Mouse (Mus musculus): ENCODE measurements around the gene Uqcc1. TPM values are rescaled to one million over a fixed set of nuclear protein-coding genes. Genes with fewer than 3 reads are reported as not detected.

Gene Uqcc1
- polyA plus RNA-seq (2012; rRNA removed) = 26.5 and 30.0 TPM in 2 replicates

DNA sequence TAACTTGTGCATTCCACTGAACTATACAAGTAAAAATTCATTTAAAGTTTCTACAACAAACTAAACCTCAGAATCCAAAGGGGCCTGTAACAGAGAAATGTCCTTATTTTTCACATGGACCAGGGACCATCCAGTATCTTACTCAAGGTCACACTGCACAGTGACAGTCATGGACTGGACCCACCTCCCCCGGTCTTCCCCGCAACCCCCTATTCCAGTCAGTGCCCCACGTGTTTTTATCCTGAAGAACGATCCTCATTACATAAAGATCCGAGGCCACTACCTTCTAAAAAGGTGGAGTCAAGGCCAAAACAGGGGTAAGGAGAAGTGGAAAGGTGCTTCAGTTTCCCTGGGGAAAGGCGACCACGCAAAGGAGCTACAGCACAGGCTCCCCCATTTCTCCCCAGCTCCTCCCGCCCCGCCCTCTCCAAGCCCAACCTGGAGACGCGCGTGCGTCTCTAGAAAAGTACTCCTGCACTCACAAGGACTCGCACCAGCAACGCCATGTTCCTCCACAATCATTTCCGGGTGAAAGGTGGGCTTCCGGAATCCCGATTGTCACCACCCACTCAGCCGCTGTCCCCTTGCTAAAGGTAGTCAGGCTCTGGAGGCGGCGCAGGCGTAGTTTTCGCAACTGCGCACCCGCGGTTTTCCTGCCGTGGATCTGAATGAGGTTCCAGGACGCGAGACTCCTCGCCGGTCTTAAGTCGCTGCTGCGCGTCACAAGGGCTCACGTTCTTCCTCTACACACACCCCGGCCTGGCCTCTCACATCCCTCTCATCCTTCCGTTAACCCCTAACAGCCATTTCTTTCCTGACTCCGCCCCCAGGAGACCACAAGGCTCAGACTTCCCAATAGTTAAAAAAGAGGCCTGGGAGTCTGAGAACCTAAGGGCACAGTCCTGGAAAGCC, at the start of gene Uqcc1:
TSS of gene Uqcc1 (minus strand) at position 780 of the 912 bp plus-strand sequence.
- H3K36me3 ChIP-seq (ENCODE audit: control insufficient read depth, insufficient read depth, low read length) = no peaks in the 10 kb centered on the region
- TF ChIP-seq POLR2A (IDR thresholded peaks at IDR 0.05; ENCODE audit: control insufficient read depth, extremely low read depth, insufficient read depth, low read length, poor library complexity) = 0 out of 2 replicates have a peak, but pooled peaks have one; percentile 55
- TF ChIP-seq CTCF (IDR thresholded peaks at IDR 0.05; ENCODE audit: borderline replicate concordance, control insufficient read depth, extremely low read depth, insufficient read depth, low read length, poor library complexity) = no peak; the same call in 1 of the 2 replicates
- H3K27me3 ChIP-seq (ENCODE audit: control insufficient read depth, insufficient read depth, low read length) = no peaks in the 10 kb centered on the region
- peak; percentile 92 for DNase-seq
- peaks cover 7% of the 10 kb centered on the region for H3K4me1 ChIP-seq (replicated peaks; ENCODE audit: control insufficient read depth, insufficient read depth, low read length)
- peak within 1 kb of the TSS; percentile 78 for H3K4me3 ChIP-seq (ENCODE audit: control insufficient read depth, insufficient read depth, low read length)
- WGBS = under 1% methylated on average over 38 of the region's 38 CpGs
- H3K27ac ChIP-seq (ENCODE audit: control insufficient read depth, insufficient read depth, low read length) = peak within 1 kb of the TSS; percentile 34; the same call in 1 of the 2 replicates

DNA sequence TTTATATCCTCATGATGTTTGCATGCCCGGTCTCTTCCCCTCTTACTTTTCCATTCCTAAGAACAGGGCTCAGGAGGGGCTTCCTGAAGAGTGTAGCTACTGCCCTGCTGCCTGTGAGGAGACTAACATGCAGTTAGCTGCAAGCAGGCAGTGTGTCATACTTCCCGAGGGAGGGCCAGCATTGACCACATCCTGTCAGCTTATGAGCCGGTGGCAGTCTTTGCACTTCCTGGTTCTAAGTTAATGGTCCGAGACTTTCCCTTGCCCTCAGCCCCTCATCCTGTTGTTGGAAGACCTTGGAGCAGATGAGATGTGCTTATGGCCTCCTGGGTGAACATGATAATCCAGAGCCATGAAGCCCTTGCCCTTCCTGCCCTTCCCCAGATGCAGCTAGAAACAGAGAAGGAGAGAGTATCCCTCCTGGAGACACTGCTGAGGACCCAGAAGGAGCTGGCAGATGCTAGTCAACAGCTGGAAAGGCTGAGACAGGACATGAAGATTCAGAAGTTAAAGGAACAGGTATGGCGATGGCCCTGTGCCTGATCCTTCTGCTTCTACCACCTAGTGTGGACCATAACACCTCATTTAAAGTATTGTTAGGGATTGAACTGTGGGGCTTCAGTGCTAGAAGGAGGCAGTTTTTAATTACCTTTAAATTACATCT, 49.4 kb upstream of the Uqcc1 start:
- Histone ChIP-seq H3K27ac (ENCODE audit: control insufficient read depth, insufficient read depth, low read length) (peak overlapping the region; percentile 84), H3K36me3 (ENCODE audit: control insufficient read depth, insufficient read depth, low read length) (peaks cover 15% of the 10 kb centered on the region), H3K27me3 (ENCODE audit: control insufficient read depth, insufficient read depth, low read length) (no peaks in the 10 kb centered on the region), H3K4me3 (ENCODE audit: control insufficient read depth, insufficient read depth, low read length) (peak overlapping the region; percentile 22), H3K4me1 (replicated peaks; ENCODE audit: control insufficient read depth, insufficient read depth, low read length) (peaks cover 41% of the 10 kb centered on the region)
- 22% methylated on average over 5 of the region's 5 CpGs for WGBS
- TF ChIP-seq CTCF (IDR thresholded peaks at IDR 0.05; ENCODE audit: borderline replicate concordance, control insufficient read depth, extremely low read depth, insufficient read depth, low read length, poor library complexity) (no peak), POLR2A (IDR thresholded peaks at IDR 0.05; ENCODE audit: control insufficient read depth, extremely low read depth, insufficient read depth, low read length, poor library complexity) (0 out of 2 replicates have a peak, but pooled peaks have one; percentile 25)
- peak; percentile 65 for DNase-seq

DNA sequence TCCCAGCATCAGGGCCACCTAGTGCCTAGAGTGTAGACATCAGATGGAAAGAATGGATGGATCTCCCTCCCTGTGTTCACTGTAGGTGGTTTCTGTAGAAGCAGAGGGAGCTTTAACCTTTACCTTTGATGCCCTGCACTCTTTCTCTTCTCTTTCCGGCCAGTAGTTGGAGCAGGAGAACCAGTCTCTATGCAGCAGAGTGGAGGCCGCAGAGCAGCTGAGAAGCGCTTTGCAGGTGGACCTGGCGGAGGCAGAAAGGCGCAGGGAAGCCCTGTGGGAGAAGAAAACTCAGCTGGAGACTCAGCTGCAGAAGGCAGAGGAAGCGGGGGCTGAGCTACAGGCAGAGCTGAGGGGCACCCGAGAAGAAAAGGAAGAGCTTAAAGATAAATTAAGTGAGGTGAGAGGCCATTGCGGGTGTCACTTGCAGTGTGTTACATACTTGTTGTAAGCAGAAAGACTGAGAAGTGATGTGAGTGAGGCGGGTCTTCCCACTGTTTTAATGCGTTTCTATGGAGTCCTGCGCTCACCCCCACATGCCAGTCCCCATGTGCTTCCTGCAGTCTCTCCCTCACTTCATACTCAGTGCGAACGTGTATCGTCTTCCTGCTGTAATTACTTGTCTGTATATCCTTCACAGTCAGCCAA, 44.1 kb upstream of the Uqcc1 start:
- Histone ChIP-seq H3K4me3 (ENCODE audit: control insufficient read depth, insufficient read depth, low read length) (peak overlapping the region; percentile 1; the same call in 1 of the 2 replicates), H3K36me3 (ENCODE audit: control insufficient read depth, insufficient read depth, low read length) (peaks cover 24% of the 10 kb centered on the region), H3K27ac (ENCODE audit: control insufficient read depth, insufficient read depth, low read length) (peak overlapping the region; percentile 82), H3K4me1 (replicated peaks; ENCODE audit: control insufficient read depth, insufficient read depth, low read length) (peaks cover 28% of the 10 kb centered on the region), H3K27me3 (ENCODE audit: control insufficient read depth, insufficient read depth, low read length) (no peaks in the 10 kb centered on the region)
- TF ChIP-seq POLR2A (IDR thresholded peaks at IDR 0.05; ENCODE audit: control insufficient read depth, extremely low read depth, insufficient read depth, low read length, poor library complexity) (no peak), CTCF (IDR thresholded peaks at IDR 0.05; ENCODE audit: borderline replicate concordance, control insufficient read depth, extremely low read depth, insufficient read depth, low read length, poor library complexity) (peak; percentile 60; the same call in 1 of the 2 replicates)
- peak; percentile 68 for DNase-seq
- WGBS = 66% methylated on average over 14 of the region's 14 CpGs

DNA sequence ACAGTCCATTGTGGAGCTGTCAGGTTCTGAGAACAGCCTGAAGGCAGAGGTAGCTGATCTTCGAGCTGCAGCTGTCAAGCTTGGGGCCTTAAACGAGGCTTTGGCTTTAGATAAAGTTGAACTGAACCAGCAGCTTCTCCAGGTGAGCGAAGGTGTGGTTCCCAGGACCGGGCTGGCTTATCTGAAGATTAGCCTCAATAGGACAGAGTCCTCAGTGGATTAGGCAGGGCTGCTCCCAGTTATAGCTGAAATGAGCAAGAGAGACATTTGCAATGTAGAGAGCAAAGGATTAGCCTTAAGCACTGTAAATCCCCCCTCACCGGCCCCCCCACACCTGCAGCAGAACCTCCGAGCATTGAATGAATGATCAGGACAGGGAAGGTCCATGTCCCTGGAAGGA, 43.2 kb upstream of the Uqcc1 start:
- no peak for TF ChIP-seq POLR2A (IDR thresholded peaks at IDR 0.05; ENCODE audit: control insufficient read depth, extremely low read depth, insufficient read depth, low read length, poor library complexity)
- TF ChIP-seq CTCF (IDR thresholded peaks at IDR 0.05; ENCODE audit: borderline replicate concordance, control insufficient read depth, extremely low read depth, insufficient read depth, low read length, poor library complexity) = no peak
- 95% methylated on average over 6 of the region's 6 CpGs for WGBS
- Histone ChIP-seq H3K36me3 (ENCODE audit: control insufficient read depth, insufficient read depth, low read length) (peaks cover 31% of the 10 kb centered on the region), H3K27me3 (ENCODE audit: control insufficient read depth, insufficient read depth, low read length) (no peaks in the 10 kb centered on the region), H3K4me3 (ENCODE audit: control insufficient read depth, insufficient read depth, low read length) (no peak overlapping the region), H3K27ac (ENCODE audit: control insufficient read depth, insufficient read depth, low read length) (no peak overlapping the region), H3K4me1 (replicated peaks; ENCODE audit: control insufficient read depth, insufficient read depth, low read length) (peaks cover 24% of the 10 kb centered on the region)
- DNase-seq = no peak

DNA sequence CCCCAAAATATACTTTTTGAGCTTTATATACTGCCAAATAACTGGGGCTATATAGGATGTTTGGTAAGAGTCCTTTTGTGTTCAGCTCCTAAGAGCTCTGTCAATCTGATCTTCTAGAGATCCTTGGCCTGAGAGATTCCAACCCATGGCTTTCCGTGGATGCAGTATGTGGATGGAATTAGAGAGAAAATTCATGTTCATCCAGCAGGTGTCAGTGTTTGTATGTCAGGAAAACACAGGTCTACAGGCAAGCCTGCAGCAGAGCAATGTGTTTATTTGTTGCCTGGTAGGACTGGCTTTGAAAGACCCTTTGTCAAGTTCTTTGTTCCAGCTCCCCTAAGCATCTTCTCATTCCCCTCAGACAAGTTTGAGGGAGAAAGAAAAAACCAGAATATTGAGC, 32.9 kb upstream of the Uqcc1 start:
- TF ChIP-seq POLR2A (IDR thresholded peaks at IDR 0.05; ENCODE audit: control insufficient read depth, extremely low read depth, insufficient read depth, low read length, poor library complexity) (no peak), CTCF (IDR thresholded peaks at IDR 0.05; ENCODE audit: borderline replicate concordance, control insufficient read depth, extremely low read depth, insufficient read depth, low read length, poor library complexity) (no peak)
- Histone ChIP-seq H3K36me3 (ENCODE audit: control insufficient read depth, insufficient read depth, low read length) (peaks cover 20% of the 10 kb centered on the region), H3K27me3 (ENCODE audit: control insufficient read depth, insufficient read depth, low read length) (no peaks in the 10 kb centered on the region), H3K27ac (ENCODE audit: control insufficient read depth, insufficient read depth, low read length) (no peak overlapping the region), H3K4me1 (replicated peaks; ENCODE audit: control insufficient read depth, insufficient read depth, low read length) (no peaks in the 10 kb centered on the region), H3K4me3 (ENCODE audit: control insufficient read depth, insufficient read depth, low read length) (no peak overlapping the region)
- peak; percentile 30 for DNase-seq
- WGBS = 91% methylated on average over 1 of the region's 1 CpGs

DNA sequence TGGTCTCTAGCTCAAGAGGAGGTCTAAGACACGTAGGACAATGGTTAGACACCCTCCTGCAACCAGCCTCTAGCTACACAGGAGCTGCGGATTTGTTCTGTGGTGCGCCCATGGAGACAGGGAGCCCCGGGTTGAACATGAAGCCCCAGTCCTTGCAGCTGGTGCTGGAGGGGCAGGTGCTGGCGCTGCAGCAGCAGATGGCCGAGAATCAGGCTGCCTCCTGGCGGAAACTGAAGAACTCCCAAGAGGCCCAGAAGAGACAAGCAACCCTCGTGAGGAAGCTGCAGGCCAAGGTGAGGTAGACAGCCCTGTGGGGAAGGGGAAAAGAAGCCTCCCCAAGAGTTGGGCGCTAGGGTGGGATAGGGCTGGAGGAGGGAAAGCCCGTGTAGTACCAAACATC, 31.8 kb upstream of the Uqcc1 start:
- DNase-seq = no peak
- H3K36me3 ChIP-seq (ENCODE audit: control insufficient read depth, insufficient read depth, low read length) = peaks cover 14% of the 10 kb centered on the region
- TF ChIP-seq POLR2A (IDR thresholded peaks at IDR 0.05; ENCODE audit: control insufficient read depth, extremely low read depth, insufficient read depth, low read length, poor library complexity) = no peak
- TF ChIP-seq CTCF (IDR thresholded peaks at IDR 0.05; ENCODE audit: borderline replicate concordance, control insufficient read depth, extremely low read depth, insufficient read depth, low read length, poor library complexity) = no peak
- no peak overlapping the region for H3K4me3 ChIP-seq (ENCODE audit: control insufficient read depth, insufficient read depth, low read length)
- H3K4me1 ChIP-seq (replicated peaks; ENCODE audit: control insufficient read depth, insufficient read depth, low read length) = no peaks in the 10 kb centered on the region
- WGBS = 94% methylated on average over 10 of the region's 10 CpGs
- H3K27me3 ChIP-seq (ENCODE audit: control insufficient read depth, insufficient read depth, low read length) = no peaks in the 10 kb centered on the region
- no peak overlapping the region for H3K27ac ChIP-seq (ENCODE audit: control insufficient read depth, insufficient read depth, low read length)

Measured in thymus, adult 2 months (tissue).